Mouse (Mus musculus) intestine, embryonic 15.5 days (tissue): Measurements from ENCODE around the gene Retn. TPM values are rescaled to one million over a fixed set of nuclear protein-coding genes. Genes with fewer than 3 reads are reported as not detected.

Source experiments
- ATAC-seq: fragments of 200-750 bp; cut with Nextera tagmentation; 2 replicates; pipeline ENCODE4 v1.8.0; 2017; ENCODE audit warnings: moderate TSS enrichment, moderate library complexity
- H3K27ac ChIP-seq: fragments of 300-500 bp; sonication (generic); 2 replicates; pipeline ENCODE4 v1.5.1; 2015; ENCODE audit warnings: mild to moderate bottlenecking, inconsistent platforms
- H3K27me3 ChIP-seq: fragments of 300-500 bp; sonication (generic); replicated peaks from 2 replicates; pipeline ENCODE4 v1.6.1; 2015; ENCODE audit warnings: inconsistent platforms
- H3K36me3 ChIP-seq: fragments of 300-500 bp; sonication (generic); 2 replicates; pipeline ENCODE4 v1.6.1; 2015; ENCODE audit warnings: inconsistent platforms
- H3K4me1 ChIP-seq: fragments of 300-500 bp; sonication (generic); replicated peaks from 2 replicates; pipeline ENCODE4 v1.6.1; 2015; ENCODE audit warnings: inconsistent platforms
- H3K4me2 ChIP-seq: fragments of 300-500 bp; sonication (generic); replicated peaks from 2 replicates; pipeline ENCODE4 v1.6.1; 2015; ENCODE audit warnings: mild to moderate bottlenecking, inconsistent platforms
- H3K4me3 ChIP-seq: fragments of 300-500 bp; sonication (generic); replicated peaks from 2 replicates; pipeline ENCODE4 v1.5.1; 2015; ENCODE audit warnings: inconsistent platforms
- H3K9ac ChIP-seq: fragments of 300-500 bp; sonication (generic); 2 replicates; pipeline ENCODE4 v1.6.1; 2015; ENCODE audit warnings: inconsistent platforms
- H3K9me3 ChIP-seq: fragments of 300-500 bp; sonication (generic); 2 replicates; pipeline ENCODE4 v1.6.1; 2016; ENCODE audit warnings: inconsistent platforms
- WGBS: fragments of 180-500 bp; shearing (Covaris S2); methylation state at CpG from one replicate; pipeline ENCODE4 v1.1.7; 2015; 5-methylcytosine and 5-hydroxymethylcytosine counted together
- polyA plus RNA-seq: library from polyadenylated mRNA; unstranded; fragments of >200 nt; fragmentation: Nextera tagmentation; extraction: Ambion mirVana; gene quantifications from 2 replicates; pipeline ENCODE4 v1.2.1, GENCODE M21; 2015

The Retn gene
- polyA plus RNA-seq, 1 experiment from 2014 or later: not detected

GRCm38 (mm10) chr8:3687537-3687936 is 32.0 kb downstream of the Retn start:
- ATAC-seq: no peak
- Histone ChIP-seq H3K4me3 (no peak overlapping the region), H3K27me3 (no peaks in the 10 kb centered on the region), H3K36me3 (no peaks in the 10 kb centered on the region), H3K27ac (no peak overlapping the region), H3K4me1 (no peaks in the 10 kb centered on the region), H3K9ac (no peak overlapping the region), H3K4me2 (no peak overlapping the region), H3K9me3 (no peaks in the 10 kb centered on the region)
- 71% methylated on average over 6 of the region's 6 CpGs for WGBS

- Histone ChIP-seq H3K9me3 (no peaks in the 10 kb centered on the region), H3K4me3 (no peak overlapping the region), H3K36me3 (no peaks in the 10 kb centered on the region), H3K4me1 (no peaks in the 10 kb centered on the region), H3K27ac (no peak overlapping the region), H3K4me2 (no peak overlapping the region), H3K27me3 (no peaks in the 10 kb centered on the region), H3K9ac (no peak overlapping the region)
- 71% methylated on average over 3 of the region's 3 CpGs for WGBS
- ATAC-seq: no peak
Observed at GRCm38 (mm10) chr8:3690774-3691173, 35.2 kb downstream of the Retn start.

- 81% methylated on average over 3 of the region's 3 CpGs for WGBS
- no peaks in the 10 kb centered on the region for H3K27me3 ChIP-seq
Observed at GRCm38 (mm10) chr8:3694121-3694520, 38.6 kb downstream of the Retn start, which contains the start of gene Fcer2a. TSS of gene Fcer2a (minus strand) at chr8:3694175.

GRCm38 (mm10) chr8:3701491-3701890 is 45.9 kb downstream of the Retn start:
- H3K27me3 ChIP-seq: no peaks in the 10 kb centered on the region
- H3K27ac ChIP-seq: no peak overlapping the region
- no peak for ATAC-seq
- H3K4me2 ChIP-seq: no peak overlapping the region
- H3K4me1 ChIP-seq: no peaks in the 10 kb centered on the region
- H3K36me3 ChIP-seq: no peaks in the 10 kb centered on the region
- H3K9ac ChIP-seq: no peak overlapping the region
- no peaks in the 10 kb centered on the region for H3K9me3 ChIP-seq
- WGBS: 93% methylated on average over 1 of the region's 1 CpGs
- no peak overlapping the region for H3K4me3 ChIP-seq

More at GRCm38 (mm10) chr8:3694121-3694520, 38.6 kb downstream of the Retn start, which contains the start of gene Fcer2a:
- Histone ChIP-seq H3K27ac (no peak within 1 kb of the TSS), H3K4me3 (no peak within 1 kb of the TSS), H3K36me3 (no peaks in the 10 kb centered on the region), H3K4me2 (no peak within 1 kb of the TSS), H3K9ac (no peak within 1 kb of the TSS), H3K4me1 (no peaks in the 10 kb centered on the region), H3K9me3 (no peaks in the 10 kb centered on the region)
- no peak for ATAC-seq

GRCm38 (mm10) chr8:3705711-3706110 is 50.1 kb downstream of the Retn start:
- WGBS: 58% methylated on average over 4 of the region's 4 CpGs
- no peaks in the 10 kb centered on the region for H3K4me1 ChIP-seq
- H3K27me3 ChIP-seq: no peaks in the 10 kb centered on the region
- no peak overlapping the region for H3K4me2 ChIP-seq
- no peak overlapping the region for H3K27ac ChIP-seq
- no peaks in the 10 kb centered on the region for H3K36me3 ChIP-seq
- H3K9me3 ChIP-seq: no peaks in the 10 kb centered on the region
- no peak overlapping the region for H3K4me3 ChIP-seq
- ATAC-seq: no peak
- no peak overlapping the region for H3K9ac ChIP-seq

- Histone ChIP-seq H3K27me3 (no peaks in the 10 kb centered on the region), H3K4me2 (no peak overlapping the region), H3K36me3 (no peaks in the 10 kb centered on the region), H3K27ac (no peak overlapping the region), H3K4me3 (no peak overlapping the region), H3K4me1 (no peaks in the 10 kb centered on the region), H3K9ac (no peak overlapping the region), H3K9me3 (no peaks in the 10 kb centered on the region)
- ATAC-seq: no peak
- 67% methylated on average over 7 of the region's 7 CpGs for WGBS
Observed at GRCm38 (mm10) chr8:3707611-3708010, 52.0 kb downstream of the Retn start.

Other genes with a start within 250 kb of the Retn start
- gene Pex11g, start 188.1 kb upstream of the Retn start, polyA plus RNA-seq: 8.9 and 15.2 TPM in 2 replicates
- not detected in 2 replicates for gene Tex45, start 184.9 kb upstream of the Retn start, polyA plus RNA-seq
- 31.3 and 32.6 TPM in 2 replicates for gene Zfp358, start 162.6 kb upstream of the Retn start, polyA plus RNA-seq
- 52.4 and 60.9 TPM in 2 replicates for gene Mcoln1, start 155.3 kb upstream of the Retn start, polyA plus RNA-seq
- gene Pnpla6, start 140.4 kb upstream of the Retn start, polyA plus RNA-seq: 34.4 and 36.7 TPM in 2 replicates
- 5.0 and 5.1 TPM in 2 replicates for gene C330021F23Rik, start 87.8 kb upstream of the Retn start, polyA plus RNA-seq
- 21.0 and 24.4 TPM in 2 replicates for gene Camsap3, start 68.5 kb upstream of the Retn start, polyA plus RNA-seq
- gene Xab2, start 34.5 kb upstream of the Retn start, polyA plus RNA-seq: 45.2 and 50.9 TPM in 2 replicates
- 89.9 and 93.4 TPM in 2 replicates for gene Pet100, start 34.2 kb upstream of the Retn start, polyA plus RNA-seq
- gene Pcp2, start 30.2 kb upstream of the Retn start, polyA plus RNA-seq: 0.10 TPM in 1 of 2 replicates, not detected in the other
- gene Stxbp2, start 24.8 kb upstream of the Retn start, polyA plus RNA-seq: 110 and 123 TPM in 2 replicates
- gene Mcemp1, start 10.0 kb downstream of the Retn start, polyA plus RNA-seq: 0.40 and 0.54 TPM in 2 replicates
- 8.0 and 9.1 TPM in 2 replicates for gene Fcor, start 16.6 kb downstream of the Retn start, polyA plus RNA-seq
- 36.0 and 36.7 TPM in 2 replicates for gene Trappc5, start 20.5 kb downstream of the Retn start, polyA plus RNA-seq
- gene Fcer2a, start 38.4 kb downstream of the Retn start, polyA plus RNA-seq: 0.08 and 0.09 TPM in 2 replicates
- gene Clec4g, start 64.9 kb downstream of the Retn start, polyA plus RNA-seq: 0.40 TPM in 1 of 2 replicates, not detected in the other
- 0.15 and 0.23 TPM in 2 replicates for gene Cd209a, start 93.2 kb downstream of the Retn start, polyA plus RNA-seq
- not detected in 2 replicates for gene Cd209e, start 198.5 kb downstream of the Retn start, polyA plus RNA-seq
- gene Cd209d, start 222.8 kb downstream of the Retn start, polyA plus RNA-seq: not detected in 2 replicates